Mouse (Mus musculus) lung, postnatal 0 days (tissue): ENCODE data around the gene Sbno2.
A peak's percentile ranks its signal among the peaks of the same experiment; 100 is the strongest.

Experiments used
- CTCF ChIP-seq: IDR thresholded peaks from 2 replicates; pipeline ENCODE4 v1.5.1; 2016; ENCODE audit warnings: antibody characterized with exemption, mild to moderate bottlenecking
- EP300 ChIP-seq: IDR thresholded peaks from 2 replicates; pipeline ENCODE4 v1.6.1; 2016; ENCODE audit warnings: antibody characterized with exemption, mild to moderate bottlenecking, control low read depth

- TF ChIP-seq CTCF (peak; percentile 27), EP300 (0 out of 2 replicates have a peak, but pooled peaks have one; percentile 20)
These were observed 86.6 kb downstream of the Sbno2 start for GRCm38 (mm10) chr10:80018739-80019297.
